Mouse (Mus musculus) small intestine, adult 2 months (tissue): Measurements from ENCODE around the gene Rfxap.
"Not testable (repeated sequence)": the region's sequence is repeated elsewhere in the genome, so short reads cannot be mapped to it uniquely, and the experiment has no call there.

Experiments used
- CTCF ChIP-seq: fragments of 200-500 bp; IDR thresholded peaks from 2 replicates; pipeline ENCODE4 v1.5.1; 2012; ENCODE audit warnings: low read depth, mild to moderate bottlenecking, control low read depth, inconsistent platforms, low read length, moderate library complexity, mixed read lengths; ENCODE audit not compliant: insufficient replicate concordance, insufficient read length; ENCODE audit errors: extremely low read depth
- POLR2A ChIP-seq: fragments of 200-500 bp; IDR thresholded peaks from 2 replicates; pipeline ENCODE4 v1.6.1; 2012; ENCODE audit warnings: low read depth, mild to moderate bottlenecking, control low read depth, inconsistent platforms, low read length, moderate library complexity

DNA sequence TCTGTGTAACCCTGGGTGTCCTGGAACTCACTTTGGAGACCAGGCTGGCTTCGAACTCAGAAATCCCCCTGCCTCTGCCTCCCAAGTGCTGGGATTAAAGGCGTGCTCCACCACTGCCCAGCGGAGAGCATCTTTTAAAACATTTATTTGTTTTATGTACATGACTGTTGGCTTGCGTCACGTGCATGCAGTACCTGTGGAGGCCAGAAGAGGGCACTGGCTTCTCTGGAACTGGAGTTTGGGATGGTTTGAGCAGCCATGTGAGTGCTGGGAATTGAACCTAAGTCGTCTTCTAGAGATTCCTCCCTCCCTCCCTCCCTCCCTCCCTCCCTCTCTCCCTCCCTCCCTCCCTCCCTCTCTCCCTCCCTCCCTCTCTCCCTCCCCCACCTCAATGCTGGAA is 42.1 kb downstream of the Rfxap start:
- not testable (repeated sequence) for TF ChIP-seq CTCF, POLR2A
